Mouse (Mus musculus) ES-E14 (cell line): ENCODE data around the gene AU022252. TPM values are rescaled to one million over a fixed set of nuclear protein-coding genes. Genes with fewer than 3 reads are reported as not detected.

Source experiments
- DNase-seq: peaks from one replicate; pipeline ENCODE4 v3.0.0-alpha.2; 2013; ENCODE audit warnings: low read depth, low spot score
- H3K27ac ChIP-seq: 2 replicates; pipeline ENCODE4 v1.5.1; 2012; ENCODE audit warnings: low read depth, mild to moderate bottlenecking, low read length, moderate library complexity, mixed read lengths; ENCODE audit not compliant: poor library complexity, insufficient read depth, severe bottlenecking
- H3K36me3 ChIP-seq: 2 replicates; pipeline ENCODE4 v1.6.1; 2012; ENCODE audit warnings: mild to moderate bottlenecking, low read length, moderate library complexity, mixed read lengths; ENCODE audit not compliant: control insufficient read depth, poor library complexity, insufficient read depth, severe bottlenecking
- H3K4me1 ChIP-seq, 2 experiments: fragments of 150-350 bp in 1 of 2; sonication (generic) in 1 of 2; 2 replicates each; pipeline ENCODE4 v1.6.1; 2012; ENCODE audit warnings: low read length in 2 of 2, mild to moderate bottlenecking in 1 of 2, mixed read lengths in 1 of 2; ENCODE audit not compliant: control insufficient read depth in 2 of 2, insufficient read depth in 2 of 2, poor library complexity in 1 of 2
- H3K4me3 ChIP-seq, 2 experiments: fragments of 150-350 bp in 1 of 2; sonication (generic) in 1 of 2; 2 replicates each; pipeline ENCODE4 v1.5.1; 2012; ENCODE audit warnings: low read length in 2 of 2, low read depth in 1 of 2, mild to moderate bottlenecking in 1 of 2, mixed read lengths in 1 of 2; ENCODE audit not compliant: insufficient read depth in 1 of 2, poor library complexity in 1 of 2, severe bottlenecking in 1 of 2
- H3K9ac ChIP-seq: 2 replicates; pipeline ENCODE4 v1.6.1; 2012; ENCODE audit warnings: low read depth, mild to moderate bottlenecking, low read length, mixed read lengths; ENCODE audit not compliant: poor library complexity, insufficient read depth, severe bottlenecking
- H3K9me3 ChIP-seq: fragments of 150-350 bp; sonication (generic); 2 replicates; pipeline ENCODE4 v1.6.1; 2012; ENCODE audit warnings: low read depth, mild to moderate bottlenecking, low read length; ENCODE audit not compliant: control insufficient read depth, insufficient read depth
- CHD2 ChIP-seq: IDR thresholded peaks from 2 replicates; pipeline ENCODE4 v1.6.1; 2014; ENCODE audit warnings: mild to moderate bottlenecking, low read depth, low read length, inconsistent platforms
- HCFC1 ChIP-seq: IDR thresholded peaks from 2 replicates; pipeline ENCODE4 v1.6.1; 2012; ENCODE audit warnings: low read length, inconsistent platforms, borderline replicate concordance; ENCODE audit not compliant: insufficient read depth
- MAFK ChIP-seq: IDR thresholded peaks from 2 replicates; pipeline ENCODE4 v1.6.1; 2014; ENCODE audit warnings: mild to moderate bottlenecking, low read depth, low read length, inconsistent platforms; ENCODE audit not compliant: insufficient read depth
- ZC3H11A ChIP-seq: IDR thresholded peaks from 2 replicates; pipeline ENCODE4 v1.6.1; 2012; ENCODE audit warnings: low read depth, mild to moderate bottlenecking, inconsistent platforms, low read length, borderline replicate concordance
- ZNF384 ChIP-seq: IDR thresholded peaks from 2 replicates; pipeline ENCODE4 v1.6.1; 2012; ENCODE audit warnings: low read depth, low read length, inconsistent platforms
- in situ Hi-C, 2 experiments: fragments of 600-800 bp; cut with MboI; formaldehyde crosslinking; loops; one replicate each; pipeline ENCODE4 v1.15.1; 2025; ENCODE audit warnings: low sequenced_read_pairs in 2 of 2, inconsistent platforms in 1 of 2; ENCODE audit not compliant: unreplicated experiment in 2 of 2
- total RNA-seq: library from RNA; depleted of rRNA; stranded (reverse); fragments of 300-350 nt; gene quantifications from 2 replicates; pipeline ENCODE4 v1.2.3, GENCODE M21; 2012

AU022252 gene
- total RNA-seq, 1 experiment = 18.3 TPM

- DNase-seq = no peak
- H3K36me3 ChIP-seq = peaks cover 9% of the 10 kb centered on the region; the same call in 1 of the 2 replicates
- no peak overlapping the region for H3K27ac ChIP-seq
- no peak for TF ChIP-seq CHD2
- no peak for TF ChIP-seq HCFC1
- no peak for TF ChIP-seq ZC3H11A
- no peak for TF ChIP-seq ZNF384
- no peak for TF ChIP-seq MAFK
- no peak overlapping the region for H3K9ac ChIP-seq
- H3K4me3 ChIP-seq = no peak overlapping the region
- in situ Hi-C loops = no loop called here
- no peaks in the 10 kb centered on the region for H3K9me3 ChIP-seq
- peaks cover 0 to 26% of the 10 kb centered on the region in 2 experiments; a peak in 2 of 4 replicates for H3K4me1 ChIP-seq
Measured at GRCm38 (mm10) chr4:119245961-119246360, 13.4 kb upstream of the AU022252 start.

GRCm38 (mm10) chr4:119245556-119245955 lies 13.0 kb upstream of the AU022252 start:
- peaks cover 9% of the 10 kb centered on the region; the same call in 1 of the 2 replicates for H3K36me3 ChIP-seq
- no peak overlapping the region for H3K27ac ChIP-seq
- in situ Hi-C loops = no loop called here
- no peak for DNase-seq
- no peak overlapping the region for H3K9ac ChIP-seq
- peaks cover 0 to 26% of the 10 kb centered on the region in 2 experiments; a peak in 2 of 4 replicates for H3K4me1 ChIP-seq
- TF ChIP-seq HCFC1 (no peak), ZC3H11A (no peak), CHD2 (no peak)
- H3K9me3 ChIP-seq = no peaks in the 10 kb centered on the region
- H3K4me3 ChIP-seq = no peak overlapping the region

- TF ChIP-seq ZC3H11A (no peak), CHD2 (no peak), MAFK (no peak), ZNF384 (no peak), HCFC1 (no peak)
- Histone ChIP-seq H3K4me1 (peaks cover 0 to 26% of the 10 kb centered on the region in 2 experiments; a peak in 2 of 4 replicates), H3K9ac (no peak overlapping the region), H3K9me3 (no peaks in the 10 kb centered on the region), H3K36me3 (peaks cover 9% of the 10 kb centered on the region; the same call in 1 of the 2 replicates), H3K27ac (no peak overlapping the region), H3K4me3 (no peak overlapping the region)
- DNase-seq = no peak
- in situ Hi-C loops = no loop called here
Measured at GRCm38 (mm10) chr4:119244468-119245240, 12.1 kb upstream of the AU022252 start.

- no peak overlapping the region for H3K27ac ChIP-seq
- no peak for TF ChIP-seq CHD2
- no peak for TF ChIP-seq MAFK
- TF ChIP-seq HCFC1 = no peak
- TF ChIP-seq ZNF384 = no peak
- TF ChIP-seq ZC3H11A = no peak
- in situ Hi-C loops = no loop called here
- no peaks in the 10 kb centered on the region for H3K9me3 ChIP-seq
- H3K4me1 ChIP-seq = peaks cover 8 to 29% of the 10 kb centered on the region in 2 experiments; a peak in 3 of 4 replicates
- no peak for DNase-seq
- peaks cover 7% of the 10 kb centered on the region; the same call in 1 of the 2 replicates for H3K36me3 ChIP-seq
- no peak overlapping the region for H3K9ac ChIP-seq
- no peak overlapping the region for H3K4me3 ChIP-seq
Measured at GRCm38 (mm10) chr4:119242571-119242970, 10.1 kb upstream of the AU022252 start.
